Mouse (Mus musculus) liver, postnatal 0 days (tissue): Measurements from ENCODE around the gene Icmt. TPM values are rescaled to one million over a fixed set of nuclear protein-coding genes. Genes with fewer than 3 reads are reported as not detected.

Experiments used
- ATAC-seq: fragments of 200-750 bp; cut with Nextera tagmentation; 2 replicates; pipeline ENCODE4 v1.8.0; 2017; ENCODE audit warnings: mild to moderate bottlenecking, moderate library complexity
- DNase-seq: peaks from one replicate; pipeline ENCODE4 v3.0.0-alpha.2; 2016
- H3K27ac ChIP-seq: fragments of 300-500 bp; sonication (generic); 2 replicates; pipeline ENCODE4 v1.5.1; 2014; ENCODE audit warnings: antibody characterized with exemption, moderate library complexity, mild to moderate bottlenecking, low read depth
- H3K27me3 ChIP-seq: fragments of 300-500 bp; sonication (generic); 2 replicates; pipeline ENCODE4 v1.6.1; 2014; ENCODE audit warnings: low read length, control low read depth, mixed read lengths; ENCODE audit not compliant: insufficient read depth
- H3K36me3 ChIP-seq: fragments of 300-500 bp; sonication (generic); replicated peaks from 2 replicates; pipeline ENCODE4 v1.6.1; 2014; ENCODE audit warnings: mild to moderate bottlenecking, control low read depth, low read length, moderate library complexity, mixed read lengths; ENCODE audit not compliant: insufficient read depth
- H3K4me1 ChIP-seq: fragments of 300-500 bp; sonication (generic); 2 replicates; pipeline ENCODE4 v1.6.1; 2014; ENCODE audit warnings: antibody characterized with exemption, mild to moderate bottlenecking, control low read depth; ENCODE audit not compliant: insufficient read depth
- H3K4me2 ChIP-seq: fragments of 300-500 bp; sonication (generic); 2 replicates; pipeline ENCODE4 v1.6.1; 2014; ENCODE audit warnings: low read depth, mild to moderate bottlenecking, low read length, moderate library complexity, mixed read lengths
- H3K4me3 ChIP-seq: fragments of 300-500 bp; sonication (generic); 2 replicates; pipeline ENCODE4 v1.5.1; 2014; ENCODE audit warnings: low read depth, low read length
- H3K9ac ChIP-seq: fragments of 300-500 bp; sonication (generic); replicated peaks from 2 replicates; pipeline ENCODE4 v1.6.1; 2014; ENCODE audit warnings: mild to moderate bottlenecking, moderate library complexity
- H3K9me3 ChIP-seq: fragments of 300-500 bp; sonication (generic); 2 replicates; pipeline ENCODE4 v1.6.1; 2016; ENCODE audit warnings: mild to moderate bottlenecking, control low read depth, low read length, mixed read lengths
- CTCF ChIP-seq: sonication (generic); IDR thresholded peaks from 2 replicates; pipeline ENCODE4 v1.5.1; 2016; ENCODE audit warnings: antibody characterized with exemption, low read depth
- EP300 ChIP-seq: IDR thresholded peaks from 2 replicates; pipeline ENCODE4 v1.6.1; 2016; ENCODE audit warnings: antibody characterized with exemption, low read depth, mild to moderate bottlenecking
- WGBS: fragments of 180-500 bp; shearing (Covaris S2); extraction: QIAGEN DNeasy Blood & Tissue Kit; methylation state at CpG from one replicate; pipeline ENCODE4 v1.1.7; 2014; ENCODE audit not compliant: insufficient replicate concordance; 5-methylcytosine and 5-hydroxymethylcytosine counted together
- polyA plus RNA-seq: library from polyadenylated mRNA; unstranded; fragments of >200 nt; fragmentation: Nextera tagmentation; extraction: Ambion mirVana; gene quantifications from 2 replicates; pipeline ENCODE4 v1.2.1, GENCODE M21; 2015

Icmt gene
- polyA plus RNA-seq, 1 experiment from 2014 or later = 6.9 TPM

DNA sequence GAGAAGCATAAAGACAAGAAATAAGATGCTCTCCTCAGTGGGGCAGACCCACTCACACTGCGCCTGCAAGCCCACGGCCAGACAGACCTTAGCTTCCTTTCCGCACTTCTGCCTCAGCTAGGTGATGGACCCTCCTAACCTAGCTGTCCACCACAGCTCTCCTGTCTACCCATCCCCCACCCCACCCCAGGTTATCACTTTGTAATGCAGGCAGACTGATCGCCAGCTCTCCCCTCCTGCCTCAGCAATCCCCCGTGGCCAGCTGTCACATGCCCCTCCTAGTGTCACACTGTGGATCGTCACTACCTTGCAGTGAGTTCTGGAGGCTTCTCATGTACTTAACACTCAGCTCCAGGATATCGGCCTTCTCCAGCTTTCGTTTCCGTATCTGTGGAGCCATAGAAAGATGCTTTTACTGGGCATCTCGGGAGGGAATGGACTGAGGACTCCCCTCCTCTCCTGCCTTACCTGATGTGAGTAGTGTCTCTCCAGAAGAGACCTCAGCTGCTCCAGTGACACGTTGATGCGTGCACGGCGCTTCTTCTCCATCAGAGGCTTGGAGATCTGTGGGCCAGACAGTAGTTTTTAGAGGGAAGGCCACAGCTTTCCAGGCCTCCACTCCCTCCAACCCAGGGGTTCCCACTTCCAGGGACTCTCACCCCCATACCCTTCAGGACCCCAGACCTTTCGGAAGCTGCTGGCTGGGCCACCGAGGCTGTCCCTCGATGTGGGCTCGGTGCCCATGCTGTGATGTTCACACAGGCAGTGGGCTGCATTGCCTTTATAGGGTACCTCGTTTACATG lies 9.5 kb upstream of the Icmt start:
- Histone ChIP-seq H3K9ac (no peak overlapping the region), H3K27ac (no peak overlapping the region), H3K4me1 (peaks cover 7% of the 10 kb centered on the region), H3K4me3 (no peak overlapping the region), H3K4me2 (no peak overlapping the region), H3K36me3 (no peaks in the 10 kb centered on the region), H3K27me3 (peaks cover 90% of the 10 kb centered on the region), H3K9me3 (no peaks in the 10 kb centered on the region)
- TF ChIP-seq CTCF = no peak
- no peak for TF ChIP-seq EP300
- no peak for ATAC-seq
- no peak for DNase-seq
- 21% methylated on average over 19 of the region's 19 CpGs for WGBS

DNA sequence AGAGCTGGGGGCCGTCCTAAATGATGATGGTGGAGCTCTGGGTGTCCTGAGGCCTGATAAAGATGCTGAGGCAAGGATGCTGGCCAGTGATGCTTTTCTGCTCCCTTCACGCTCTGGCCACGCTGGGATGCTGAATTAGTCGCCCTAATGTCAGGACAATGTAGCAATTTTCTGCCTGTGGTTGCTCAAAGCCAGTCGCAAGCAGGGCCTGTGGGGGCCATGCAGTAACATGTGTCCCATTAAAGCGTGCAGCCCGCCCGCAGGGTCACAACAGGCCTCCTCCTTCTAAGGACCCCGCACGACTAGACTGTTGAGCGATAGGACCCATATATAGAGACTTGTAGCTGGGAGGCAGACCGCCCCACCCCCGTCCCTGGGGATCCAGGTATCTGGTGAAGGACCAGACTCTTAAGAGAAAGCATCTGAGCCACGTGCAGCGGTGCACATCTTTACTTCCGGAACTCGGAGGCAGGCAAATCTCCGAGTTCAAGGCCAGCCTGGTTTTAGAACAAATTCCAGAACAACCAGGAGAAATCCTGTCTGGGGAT lies 8.6 kb upstream of the Icmt start:
- ATAC-seq (no peak), DNase-seq (no peak)
- Histone ChIP-seq H3K4me3 (no peak overlapping the region), H3K27me3 (peaks cover 91% of the 10 kb centered on the region), H3K9me3 (no peaks in the 10 kb centered on the region), H3K27ac (no peak overlapping the region), H3K4me1 (peaks cover 3% of the 10 kb centered on the region), H3K9ac (no peak overlapping the region), H3K36me3 (no peaks in the 10 kb centered on the region), H3K4me2 (no peak overlapping the region)
- WGBS = 55% methylated on average over 18 of the region's 18 CpGs
- TF ChIP-seq EP300 = no peak
- TF ChIP-seq CTCF = no peak

- TF ChIP-seq EP300 (no peak), CTCF (no peak)
- ATAC-seq = no peak
- H3K9me3 ChIP-seq = no peaks in the 10 kb centered on the region
- no peak overlapping the region for H3K9ac ChIP-seq
- DNase-seq = no peak
- H3K36me3 ChIP-seq = no peaks in the 10 kb centered on the region
- no peak overlapping the region for H3K4me2 ChIP-seq
- H3K27me3 ChIP-seq = peaks cover 74% of the 10 kb centered on the region
- WGBS = 2% methylated on average over 39 of the region's 39 CpGs
- H3K4me3 ChIP-seq = no peak overlapping the region
- H3K27ac ChIP-seq = no peak overlapping the region
- H3K4me1 ChIP-seq = peaks cover 4% of the 10 kb centered on the region
These were observed 6.6 kb upstream of the Icmt start for GRCm38 (mm10) chr4:152290385-152290784.

DNA sequence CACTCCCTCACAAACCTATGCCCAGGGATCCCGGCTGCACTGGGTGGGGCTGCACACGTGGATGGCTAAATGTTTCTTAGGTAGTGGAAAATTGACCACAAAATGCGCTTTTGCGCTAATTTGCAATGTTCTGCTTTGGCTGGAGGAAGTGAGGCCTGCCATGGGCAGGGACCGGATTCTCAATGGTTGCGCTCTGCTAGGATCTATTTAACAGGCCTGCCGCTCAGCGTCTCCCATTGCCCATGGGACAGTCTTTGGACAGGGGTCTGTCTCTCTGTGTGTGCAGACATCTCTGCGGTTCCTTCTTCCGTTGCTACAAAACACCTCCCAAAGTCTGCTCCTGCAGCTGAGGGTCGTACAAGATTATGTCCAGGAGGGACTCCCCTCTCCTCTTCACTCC lies 6.0 kb upstream of the Icmt start:
- H3K4me1 ChIP-seq = peaks cover 10% of the 10 kb centered on the region
- WGBS = 22% methylated on average over 11 of the region's 11 CpGs
- DNase-seq = no peak
- H3K36me3 ChIP-seq = no peaks in the 10 kb centered on the region
- peaks cover 68% of the 10 kb centered on the region for H3K27me3 ChIP-seq
- H3K27ac ChIP-seq = no peak overlapping the region
- no peak for TF ChIP-seq CTCF
- TF ChIP-seq EP300 = no peak
- H3K4me3 ChIP-seq = no peak overlapping the region
- H3K4me2 ChIP-seq = no peak overlapping the region
- no peaks in the 10 kb centered on the region for H3K9me3 ChIP-seq
- no peak overlapping the region for H3K9ac ChIP-seq
- ATAC-seq = no peak

DNA sequence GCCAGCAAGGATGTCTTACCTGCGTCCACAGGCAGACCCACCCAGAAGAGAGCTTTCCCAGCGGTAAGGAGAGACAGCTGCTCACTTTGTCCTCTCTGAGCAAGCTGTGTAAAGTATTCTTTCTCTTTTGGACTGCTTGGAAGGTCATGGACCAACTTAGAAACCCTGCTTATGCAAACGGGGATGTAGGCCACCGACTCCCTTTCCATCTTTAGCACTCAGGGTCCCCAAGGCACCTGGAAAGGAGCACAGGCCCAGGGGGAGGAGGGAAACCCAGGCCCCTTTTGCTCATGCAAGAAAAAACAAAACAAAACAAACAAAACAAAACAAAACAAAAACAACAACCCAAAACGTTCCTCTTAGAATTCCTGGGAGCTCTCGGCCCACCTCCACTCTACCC lies 5.5 kb upstream of the Icmt start, which contains the start of gene Hes3:
Gene Hes3, minus strand, starts transcription at position 101 of the 400 bp plus-strand sequence.
- H3K36me3 ChIP-seq = no peaks in the 10 kb centered on the region
- no peaks in the 10 kb centered on the region for H3K9me3 ChIP-seq
- peaks cover 10% of the 10 kb centered on the region for H3K4me1 ChIP-seq
- no peak within 1 kb of the TSS for H3K4me2 ChIP-seq
- TF ChIP-seq EP300 = no peak
- no peak for TF ChIP-seq CTCF
- 39% methylated on average over 6 of the region's 6 CpGs for WGBS
- H3K4me3 ChIP-seq = no peak within 1 kb of the TSS
- no peak within 1 kb of the TSS for H3K27ac ChIP-seq
- no peak for DNase-seq
- no peak within 1 kb of the TSS for H3K9ac ChIP-seq
- ATAC-seq = no peak
- peaks cover 62% of the 10 kb centered on the region for H3K27me3 ChIP-seq

GRCm38 (mm10) chr4:152292102-152292765 lies 4.8 kb upstream of the Icmt start:
- TF ChIP-seq CTCF (no peak), EP300 (no peak)
- Histone ChIP-seq H3K27ac (no peak overlapping the region), H3K36me3 (no peaks in the 10 kb centered on the region), H3K9me3 (no peaks in the 10 kb centered on the region), H3K27me3 (peaks cover 55% of the 10 kb centered on the region), H3K4me1 (peaks cover 10% of the 10 kb centered on the region), H3K4me2 (no peak overlapping the region), H3K9ac (no peak overlapping the region), H3K4me3 (no peak overlapping the region)
- no peak for DNase-seq
- no peak for ATAC-seq
- WGBS = 35% methylated on average over 12 of the region's 12 CpGs
